Mouse (Mus musculus) embryo, embryonic 11 days (tissue): Measurements from ENCODE around the gene Ctu2.

ENCODE experiments used
- DNase-seq: peaks from one replicate; pipeline ENCODE4 v3.0.0-alpha.2; 2015

Ctu2 gene

GRCm38 (mm10) chr8:122497016-122497734, 21.2 kb downstream of the Ctu2 start:
- no peak for DNase-seq

GRCm38 (mm10) chr8:122497912-122498311, 22.0 kb downstream of the Ctu2 start:
- no peak for DNase-seq

GRCm38 (mm10) chr8:122500856-122501255, 24.9 kb downstream of the Ctu2 start:
- DNase-seq: peak; percentile 91

- no peak for DNase-seq
Measured at GRCm38 (mm10) chr8:122511552-122511951, 35.6 kb downstream of the Ctu2 start.

DNA sequence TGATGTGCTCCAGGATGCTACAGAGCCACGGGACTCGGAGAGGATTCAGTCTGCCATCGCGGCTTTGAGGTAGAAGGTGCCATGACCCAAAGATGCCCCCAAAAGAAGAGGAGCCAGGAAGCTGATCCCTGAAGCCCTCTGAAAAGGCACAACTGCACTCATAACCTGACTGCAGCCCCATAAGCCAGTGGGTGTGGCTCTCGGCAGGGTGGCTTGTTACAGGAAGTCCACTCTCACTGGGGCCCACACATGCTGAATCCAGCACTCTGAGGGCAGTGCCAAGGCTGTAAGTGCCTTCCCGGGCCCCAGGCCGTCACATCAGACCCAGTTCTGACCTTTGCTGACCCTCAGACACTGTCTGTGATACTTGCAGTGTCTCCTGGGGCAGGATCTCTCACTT, 36.4 kb downstream of the Ctu2 start:
- no peak for DNase-seq

GRCm38 (mm10) chr8:122515699-122516098, 39.8 kb downstream of the Ctu2 start:
- no peak for DNase-seq

- peak; percentile 65 for DNase-seq
Measured at GRCm38 (mm10) chr8:122517541-122518190, 41.7 kb downstream of the Ctu2 start.

GRCm38 (mm10) chr8:122520611-122521010, 44.7 kb downstream of the Ctu2 start:
- no peak for DNase-seq

GRCm38 (mm10) chr8:122522796-122523651, 47.1 kb downstream of the Ctu2 start:
- DNase-seq: peak; percentile 40

DNA sequence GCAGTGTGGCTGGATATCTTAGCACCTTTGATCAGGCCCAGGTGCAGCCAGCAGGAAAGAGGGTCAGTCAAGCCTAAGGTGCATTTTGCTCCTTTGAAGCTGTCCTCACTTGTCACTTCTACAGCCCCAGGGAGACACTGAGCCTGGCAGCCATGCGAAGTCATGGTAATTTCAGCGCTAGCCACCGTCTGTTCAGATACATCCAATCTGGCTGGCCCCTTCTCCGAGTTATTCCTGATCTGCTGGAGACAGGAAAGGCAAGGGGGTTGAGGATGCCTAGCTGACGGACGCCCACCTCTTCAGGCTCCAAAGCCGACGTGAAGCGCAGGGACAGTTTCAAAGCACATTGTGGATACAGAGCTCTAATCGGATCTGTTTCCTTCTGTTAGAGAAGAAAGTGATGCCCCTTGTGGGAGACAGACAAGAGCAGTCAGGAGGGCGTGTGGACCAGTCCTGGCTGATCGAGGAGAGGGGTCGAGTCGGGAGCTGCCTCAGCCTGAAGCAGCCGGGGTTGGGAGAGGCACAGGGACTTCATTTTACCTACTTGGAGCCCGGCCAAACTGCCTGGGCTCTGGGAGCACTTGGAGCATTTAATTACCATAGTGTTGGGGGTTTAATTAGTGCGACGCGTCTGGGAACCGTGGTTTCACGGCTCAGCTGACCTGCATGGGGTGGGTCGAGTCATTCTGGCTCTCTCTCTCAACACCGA, 47.9 kb downstream of the Ctu2 start:
- DNase-seq: no peak

- no peak for DNase-seq
Measured at GRCm38 (mm10) chr8:122524506-122524905, 48.6 kb downstream of the Ctu2 start.

DNA sequence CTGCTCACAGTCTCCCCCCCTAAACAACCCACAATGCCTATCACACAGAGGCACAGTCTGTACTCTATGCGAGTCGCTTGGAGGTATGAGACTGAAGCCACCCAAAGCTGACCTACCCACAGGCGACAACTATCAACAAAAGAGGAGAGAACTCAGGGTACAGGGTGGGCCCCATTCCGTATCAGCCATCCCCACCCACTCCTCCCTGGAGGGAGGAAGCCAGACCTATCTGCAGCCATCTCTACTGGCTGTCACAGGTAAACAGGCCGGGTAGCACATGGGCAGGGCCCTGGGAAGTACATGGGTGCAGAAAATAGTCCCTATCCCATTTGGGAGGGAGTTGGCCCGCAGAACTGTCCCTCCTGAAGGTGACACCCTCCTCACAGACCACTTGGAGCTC, 49.1 kb downstream of the Ctu2 start:
- DNase-seq: no peak

DNA sequence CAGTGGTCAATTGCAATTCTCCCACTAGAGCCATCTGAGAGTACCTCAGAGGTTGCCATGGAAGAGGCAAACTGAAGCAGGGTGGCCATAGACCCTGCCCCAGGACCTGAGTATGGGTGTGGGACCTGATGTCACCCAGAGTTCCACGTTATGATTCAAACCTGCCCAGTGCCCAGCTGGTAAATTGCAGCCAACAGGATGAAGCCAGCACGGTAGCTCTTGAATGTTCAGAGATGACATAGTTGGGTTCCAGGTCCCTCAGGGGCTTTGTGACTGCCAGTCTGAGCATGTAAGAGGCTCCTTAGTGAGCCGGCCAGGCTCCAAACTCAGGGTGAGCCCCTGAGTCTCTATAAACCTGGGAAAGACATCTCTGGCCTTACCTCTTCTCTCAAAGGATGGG, 50.1 kb downstream of the Ctu2 start:
- DNase-seq: no peak

DNA sequence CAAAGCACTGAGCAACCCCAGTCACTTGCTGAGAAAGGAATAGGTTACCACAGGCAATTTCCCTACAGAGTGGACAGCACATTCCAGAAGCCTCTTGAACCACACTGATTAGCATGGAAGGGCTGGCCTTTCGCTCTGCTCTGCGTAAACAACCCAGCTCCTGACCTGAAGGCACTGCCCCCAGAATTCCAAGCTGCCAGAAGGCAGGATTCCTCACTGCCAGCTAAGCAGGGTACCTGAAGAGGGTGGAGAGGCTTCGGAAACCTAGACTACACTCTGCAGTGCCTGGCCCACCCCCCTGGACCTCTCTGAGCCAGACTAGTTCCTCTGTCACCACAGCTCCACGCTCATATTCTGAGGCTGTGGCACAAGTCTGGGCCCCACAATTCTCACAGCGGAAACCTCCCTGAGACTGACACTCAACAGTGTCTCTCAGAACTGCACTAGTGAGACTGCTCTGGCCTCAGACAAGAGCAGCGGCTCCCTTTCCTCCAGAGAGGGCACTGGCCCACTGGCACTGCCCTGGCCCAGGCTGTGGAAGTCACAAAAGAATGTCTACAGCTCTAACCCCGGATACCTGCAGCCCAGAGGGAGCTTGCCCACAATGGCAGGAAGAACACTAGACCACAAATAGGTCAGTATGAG, 50.7 kb downstream of the Ctu2 start:
- no peak for DNase-seq

DNA sequence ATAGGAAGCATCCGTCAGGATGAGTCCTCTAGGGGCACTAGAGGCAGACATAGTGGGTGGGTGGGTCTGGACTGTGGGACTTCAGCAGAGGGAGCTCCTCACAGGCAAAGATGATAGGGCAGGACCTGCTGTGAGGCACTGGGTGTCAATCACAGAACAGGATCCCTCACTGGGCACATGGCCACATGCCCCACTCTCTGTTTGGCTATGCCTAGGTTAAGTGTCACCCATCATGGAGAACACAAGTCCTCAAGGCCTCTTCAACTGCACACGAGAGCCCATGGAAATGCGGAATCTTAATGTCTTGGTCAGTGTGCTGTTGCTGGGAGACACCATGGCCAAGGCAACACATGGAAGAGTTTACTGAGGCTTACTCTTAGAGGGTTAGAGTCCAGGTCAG, 52.0 kb downstream of the Ctu2 start:
- no peak for DNase-seq

DNA sequence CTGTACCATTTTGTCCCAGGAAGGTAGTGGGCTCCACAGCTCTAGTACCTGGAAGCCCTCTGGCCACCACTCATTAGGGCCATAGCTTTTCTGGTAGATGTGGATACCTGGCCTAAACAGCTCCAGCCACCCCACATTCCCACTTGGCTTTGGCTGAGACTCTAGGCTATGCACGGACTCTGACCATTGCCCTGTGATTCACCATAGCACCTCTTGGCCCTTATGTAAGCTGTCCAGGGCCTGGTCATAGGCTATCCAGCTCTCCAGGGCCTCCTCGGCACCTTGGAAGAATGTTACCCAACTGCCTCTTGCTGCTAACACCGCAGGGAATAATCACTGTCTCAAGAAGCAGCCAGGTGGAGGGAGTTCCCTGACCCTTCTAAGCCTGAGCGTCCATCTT, 53.2 kb downstream of the Ctu2 start:
- no peak for DNase-seq

DNA sequence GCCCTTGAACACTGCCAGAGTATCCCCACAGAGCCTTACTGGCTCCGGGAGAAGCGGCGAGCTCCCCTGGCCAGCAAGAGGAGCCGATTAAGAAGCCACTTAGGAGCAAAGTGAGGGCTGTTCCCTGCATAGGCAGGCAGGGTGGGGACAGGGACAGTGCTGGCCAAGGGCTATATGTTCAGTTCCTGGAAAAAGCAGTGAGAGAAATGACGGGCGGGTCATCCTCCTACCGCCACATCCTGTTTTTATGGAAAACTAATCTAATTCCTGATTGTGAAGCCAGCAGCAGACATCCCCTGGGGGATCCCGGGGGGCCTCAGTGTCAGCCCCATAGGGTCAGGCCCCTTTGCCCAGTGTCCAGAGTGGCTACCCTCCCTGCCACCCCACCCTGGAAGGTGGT, 55.4 kb downstream of the Ctu2 start:
- no peak for DNase-seq
